Mouse (Mus musculus): ENCODE results near the gene 1520401A03Rik. TPM values are rescaled to one million over a fixed set of nuclear protein-coding genes. Genes with fewer than 3 reads are reported as not detected.

The 1520401A03Rik gene
- polyA plus RNA-seq, 1 experiment from 2014 or later = 0.16 TPM

GRCm38 (mm10) chr17:23746311-23746710 lies 23.7 kb upstream of the 1520401A03Rik start:
- no peak for TF ChIP-seq EP300 (optimal IDR thresholded peaks at IDR 0.05)
- peak; percentile 48 for TF ChIP-seq CTCF (IDR thresholded peaks at IDR 0.05; ENCODE audit: low read depth)
- Histone ChIP-seq H3K9ac (ENCODE audit: low read length) (no peak overlapping the region), H3K36me3 (ENCODE audit: control insufficient read depth, insufficient read depth, low read length) (no peaks in the 10 kb centered on the region), H3K4me3 (ENCODE audit: low read depth, low read length) (peak overlapping the region; percentile 14; the same call in 1 of the 2 replicates), H3K27ac (replicated peaks) (no peak overlapping the region), H3K9me3 (ENCODE audit: control insufficient read depth, low read length) (no peaks in the 10 kb centered on the region), H3K4me2 (replicated peaks; ENCODE audit: low read depth) (peak overlapping the region; percentile 43), H3K4me1 (replicated peaks; ENCODE audit: control insufficient read depth, insufficient read depth) (peaks cover 15% of the 10 kb centered on the region; the same call in 1 of the 2 replicates), H3K27me3 (ENCODE audit: control insufficient read depth, insufficient read depth, low read length) (peaks cover 6% of the 10 kb centered on the region; the same call in 1 of the 2 replicates)
- DNase-seq (ENCODE audit: low spot score) = peak; percentile 38
- WGBS = 15% methylated on average over 12 of the region's 12 CpGs
- ATAC-seq (ENCODE audit: low FRiP score, low TSS enrichment) = no peak

GRCm38 (mm10) chr17:23745301-23746251 lies 23.0 kb upstream of the 1520401A03Rik start, which contains the start of gene Kremen2:
Kremen2 (minus strand) TSS chr17:23745833.
- no peak within 1 kb of the TSS for H3K27ac ChIP-seq (replicated peaks)
- peak within 1 kb of the TSS; percentile 14 for H3K4me3 ChIP-seq (ENCODE audit: low read depth, low read length)
- H3K4me2 ChIP-seq (replicated peaks; ENCODE audit: low read depth) = peak within 1 kb of the TSS; percentile 43
- DNase-seq (ENCODE audit: low spot score) (no peak), ATAC-seq (ENCODE audit: low FRiP score, low TSS enrichment) (no peak)
- H3K9me3 ChIP-seq (ENCODE audit: control insufficient read depth, low read length) = no peaks in the 10 kb centered on the region
- peaks cover 16% of the 10 kb centered on the region; the same call in 1 of the 2 replicates for H3K4me1 ChIP-seq (replicated peaks; ENCODE audit: control insufficient read depth, insufficient read depth)
- no peak within 1 kb of the TSS for H3K9ac ChIP-seq (ENCODE audit: low read length)
- peaks cover 8% of the 10 kb centered on the region; the same call in 1 of the 2 replicates for H3K27me3 ChIP-seq (ENCODE audit: control insufficient read depth, insufficient read depth, low read length)
- 2% methylated on average over 38 of the region's 45 CpGs for WGBS
- TF ChIP-seq EP300 (optimal IDR thresholded peaks at IDR 0.05) = no peak
- TF ChIP-seq CTCF (IDR thresholded peaks at IDR 0.05; ENCODE audit: low read depth) = no peak
- H3K36me3 ChIP-seq (ENCODE audit: control insufficient read depth, insufficient read depth, low read length) = no peaks in the 10 kb centered on the region

- Histone ChIP-seq H3K4me3 (ENCODE audit: low read depth, low read length) (no peak overlapping the region), H3K9ac (ENCODE audit: low read length) (no peak overlapping the region), H3K27me3 (ENCODE audit: control insufficient read depth, insufficient read depth, low read length) (peaks cover 8% of the 10 kb centered on the region; the same call in 1 of the 2 replicates), H3K4me2 (replicated peaks; ENCODE audit: low read depth) (peak overlapping the region; percentile 43; the same call in 1 of the 2 replicates), H3K36me3 (ENCODE audit: control insufficient read depth, insufficient read depth, low read length) (no peaks in the 10 kb centered on the region), H3K27ac (replicated peaks) (no peak overlapping the region), H3K4me1 (replicated peaks; ENCODE audit: control insufficient read depth, insufficient read depth) (peaks cover 17% of the 10 kb centered on the region; the same call in 1 of the 2 replicates), H3K9me3 (ENCODE audit: control insufficient read depth, low read length) (no peaks in the 10 kb centered on the region)
- 12% methylated on average over 14 of the region's 14 CpGs for WGBS
- DNase-seq (ENCODE audit: low spot score) = peak; percentile 33
- ATAC-seq (ENCODE audit: low FRiP score, low TSS enrichment) = no peak
- TF ChIP-seq CTCF (IDR thresholded peaks at IDR 0.05; ENCODE audit: low read depth) (no peak), EP300 (optimal IDR thresholded peaks at IDR 0.05) (no peak)
Measured at GRCm38 (mm10) chr17:23744651-23745050, 22.1 kb upstream of the 1520401A03Rik start.

GRCm38 (mm10) chr17:23744076-23744475 lies 21.5 kb upstream of the 1520401A03Rik start:
- Histone ChIP-seq H3K27me3 (ENCODE audit: control insufficient read depth, insufficient read depth, low read length) (peaks cover 8% of the 10 kb centered on the region; the same call in 1 of the 2 replicates), H3K4me2 (replicated peaks; ENCODE audit: low read depth) (no peak overlapping the region), H3K36me3 (ENCODE audit: control insufficient read depth, insufficient read depth, low read length) (no peaks in the 10 kb centered on the region)

GRCm38 (mm10) chr17:23742941-23743340 lies 20.4 kb upstream of the 1520401A03Rik start:
- peak overlapping the region; percentile 42 for H3K4me2 ChIP-seq (replicated peaks; ENCODE audit: low read depth)

More at GRCm38 (mm10) chr17:23744076-23744475, 21.5 kb upstream of the 1520401A03Rik start:
- 34% methylated on average over 8 of the region's 8 CpGs for WGBS
- H3K9ac ChIP-seq (ENCODE audit: low read length) = no peak overlapping the region
- no peak overlapping the region for H3K27ac ChIP-seq (replicated peaks)
- H3K4me3 ChIP-seq (ENCODE audit: low read depth, low read length) = no peak overlapping the region
- DNase-seq (ENCODE audit: low spot score) (no peak), ATAC-seq (ENCODE audit: low FRiP score, low TSS enrichment) (no peak)
- peaks cover 15% of the 10 kb centered on the region; the same call in 1 of the 2 replicates for H3K4me1 ChIP-seq (replicated peaks; ENCODE audit: control insufficient read depth, insufficient read depth)
- TF ChIP-seq CTCF (IDR thresholded peaks at IDR 0.05; ENCODE audit: low read depth) (no peak), EP300 (optimal IDR thresholded peaks at IDR 0.05) (no peak)
- H3K9me3 ChIP-seq (ENCODE audit: control insufficient read depth, low read length) = no peaks in the 10 kb centered on the region

More at GRCm38 (mm10) chr17:23742941-23743340, 20.4 kb upstream of the 1520401A03Rik start:
- peaks cover 8% of the 10 kb centered on the region; the same call in 1 of the 2 replicates for H3K27me3 ChIP-seq (ENCODE audit: control insufficient read depth, insufficient read depth, low read length)
- peak overlapping the region; percentile 22 for H3K4me3 ChIP-seq (ENCODE audit: low read depth, low read length)
- DNase-seq (ENCODE audit: low spot score) (no peak), ATAC-seq (ENCODE audit: low FRiP score, low TSS enrichment) (no peak)
- 55% methylated on average over 12 of the region's 12 CpGs for WGBS
- no peaks in the 10 kb centered on the region for H3K9me3 ChIP-seq (ENCODE audit: control insufficient read depth, low read length)
- peaks cover 17% of the 10 kb centered on the region; the same call in 1 of the 2 replicates for H3K4me1 ChIP-seq (replicated peaks; ENCODE audit: control insufficient read depth, insufficient read depth)
- no peak overlapping the region for H3K9ac ChIP-seq (ENCODE audit: low read length)
- TF ChIP-seq CTCF (IDR thresholded peaks at IDR 0.05; ENCODE audit: low read depth) (peak; percentile 9), EP300 (optimal IDR thresholded peaks at IDR 0.05) (no peak)
- no peaks in the 10 kb centered on the region for H3K36me3 ChIP-seq (ENCODE audit: control insufficient read depth, insufficient read depth, low read length)
- H3K27ac ChIP-seq (replicated peaks) = 0 out of 2 replicates have a peak overlapping the region, but pooled peaks have one; percentile 58
